Mouse (Mus musculus) CD4-positive, CD25-positive, alpha-beta regulatory T cell, adult 2 months (primary cell): ENCODE results near the gene B3gnt2.
A peak's percentile ranks its signal among the peaks of the same experiment; 100 is the strongest.

ENCODE experiments used
- DNase-seq: peaks from one replicate; pipeline ENCODE4 v3.0.0-alpha.2; 2012; ENCODE audit warnings: low read depth, low spot score

The B3gnt2 gene

DNA sequence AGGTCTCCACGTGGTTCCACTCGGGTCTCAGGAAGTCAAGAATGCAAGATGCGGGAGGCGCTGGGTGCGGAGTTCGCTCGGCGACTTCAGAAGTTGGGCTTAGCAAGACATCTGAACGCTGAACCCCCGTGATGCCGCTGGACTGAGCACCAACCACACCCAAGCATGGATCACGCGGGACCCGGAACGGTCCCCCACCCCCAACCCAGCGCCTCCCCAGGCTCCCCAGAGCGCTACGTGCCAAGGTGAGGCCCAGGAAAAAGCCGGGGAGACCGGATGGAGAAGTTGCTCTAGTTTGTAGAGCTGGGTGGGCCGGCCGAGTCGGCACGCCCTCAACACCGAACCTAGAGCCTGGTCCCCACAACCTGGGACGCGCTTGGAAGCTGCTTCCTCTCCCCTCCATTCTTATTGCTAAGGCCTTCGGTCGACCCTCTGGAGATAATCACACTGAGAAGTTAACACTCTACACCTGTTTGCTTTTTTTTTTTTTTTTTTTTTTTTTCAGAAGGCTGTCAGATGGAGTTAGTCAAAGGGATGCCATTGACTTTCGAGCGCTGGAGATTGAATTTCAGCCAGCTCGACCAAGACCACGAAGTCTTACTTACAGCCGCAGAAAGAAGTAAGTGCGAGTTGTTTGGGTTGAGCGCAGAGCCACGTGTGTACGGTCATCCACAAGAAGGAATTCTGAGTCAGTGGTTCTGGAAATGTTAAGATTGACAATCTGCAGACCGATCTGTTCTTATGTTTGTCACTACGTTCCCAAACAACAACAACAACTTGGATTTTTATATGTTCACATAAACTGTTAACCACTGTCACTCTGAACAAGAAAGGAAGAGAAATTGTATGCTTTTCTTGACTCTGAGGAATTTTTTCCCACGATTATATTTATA lies at the start of gene B3gnt2:
TSS of gene B3gnt2 (minus strand) at position 627 of the 893 bp plus-strand sequence.
- peak; percentile 74 for DNase-seq

DNA sequence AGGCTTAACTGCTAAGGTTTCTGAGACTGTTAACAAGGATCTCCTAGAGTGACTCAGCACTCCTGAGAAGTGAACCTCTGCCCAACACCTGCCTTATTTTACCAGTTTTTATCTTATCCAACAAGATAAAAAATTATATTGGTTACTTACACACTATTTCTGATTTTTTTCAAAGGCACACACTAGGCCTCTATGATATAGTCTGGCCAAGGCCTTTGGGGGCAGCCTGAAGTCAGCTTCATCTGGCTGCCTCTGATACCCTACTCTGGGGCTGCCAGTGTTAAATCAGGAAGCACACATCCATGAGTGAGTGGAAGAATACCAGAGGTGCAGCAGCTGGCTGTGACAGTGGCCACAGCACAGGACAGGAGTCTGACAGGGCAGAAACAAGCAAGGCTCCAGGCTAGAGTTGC lies 45.7 kb upstream of the B3gnt2 start:
- no peak for DNase-seq

DNA sequence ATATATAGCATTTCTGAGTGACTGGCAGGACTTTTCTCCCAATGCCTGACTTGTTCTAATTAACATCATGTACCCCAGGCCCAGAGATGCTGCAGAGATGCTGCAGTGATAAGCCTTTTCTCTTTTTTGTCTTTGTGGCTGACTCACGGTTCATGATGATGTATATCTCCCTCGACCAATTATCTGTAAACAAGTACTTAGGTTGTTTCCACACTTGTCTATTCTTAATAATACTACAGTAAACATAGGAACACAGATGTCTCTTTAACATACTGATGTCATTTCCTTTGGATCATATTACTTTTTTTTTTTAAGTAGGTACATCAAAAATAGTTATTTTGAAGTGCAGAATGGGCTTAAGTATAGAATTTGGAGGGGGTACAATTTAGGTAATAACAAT lies 42.2 kb upstream of the B3gnt2 start:
- peak; percentile 48 for DNase-seq

DNA sequence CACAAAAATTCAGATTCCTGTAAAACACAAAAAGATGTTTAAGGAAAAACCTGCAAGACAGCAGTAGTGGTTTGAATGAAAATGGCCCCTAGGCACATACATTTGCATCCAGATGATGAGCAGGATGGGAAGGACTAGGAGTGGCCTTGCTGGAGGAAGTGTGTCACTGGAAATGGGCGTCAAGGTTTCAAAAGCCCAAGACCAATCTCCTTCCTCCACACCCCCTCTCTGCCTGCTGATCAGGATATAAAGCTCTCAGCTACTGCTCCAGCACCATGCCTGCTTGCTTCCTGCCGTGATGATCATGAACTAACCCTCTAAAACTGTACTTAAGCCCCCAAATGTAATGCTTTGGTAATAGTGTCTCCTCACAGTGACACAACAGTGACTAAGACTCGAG lies 39.3 kb upstream of the B3gnt2 start:
- no peak for DNase-seq

DNA sequence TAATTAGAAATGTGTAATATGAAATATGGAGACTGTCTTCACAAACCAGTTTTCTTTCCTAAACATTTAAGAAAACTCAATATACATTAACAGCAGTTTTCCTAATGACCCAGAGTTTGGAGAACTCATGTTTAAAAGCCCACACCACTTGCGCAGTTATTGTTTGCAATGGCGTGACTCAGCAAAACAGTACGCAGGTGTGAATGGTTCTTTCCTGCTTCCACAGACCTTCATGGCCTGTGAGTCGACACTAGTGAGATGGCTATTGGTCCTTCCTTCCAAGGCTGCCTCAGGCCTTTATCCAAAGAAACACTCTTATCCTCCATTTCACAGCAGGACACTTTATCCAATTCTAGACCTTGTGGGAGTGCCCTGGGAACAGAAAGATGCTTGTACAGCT lies 36.9 kb upstream of the B3gnt2 start:
- DNase-seq = no peak

DNA sequence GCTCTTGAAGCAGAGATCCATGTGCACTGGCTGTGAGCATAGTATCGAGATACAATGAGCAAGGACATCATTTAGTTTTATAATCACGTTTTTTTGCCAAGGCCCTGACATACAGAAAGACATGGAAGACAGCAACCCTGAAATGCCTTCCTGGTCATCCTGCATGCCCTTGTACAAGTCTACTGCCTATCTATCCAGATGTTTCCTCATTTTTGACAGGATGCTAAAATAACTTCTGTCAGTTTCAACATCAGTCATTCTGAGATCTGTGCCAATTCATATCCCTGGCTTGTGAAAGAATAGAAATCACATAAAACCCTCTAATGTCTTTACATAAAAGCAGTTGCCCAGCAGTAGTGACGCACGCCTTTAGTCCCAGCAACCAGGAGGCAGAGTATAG lies 36.4 kb upstream of the B3gnt2 start:
- no peak for DNase-seq

DNA sequence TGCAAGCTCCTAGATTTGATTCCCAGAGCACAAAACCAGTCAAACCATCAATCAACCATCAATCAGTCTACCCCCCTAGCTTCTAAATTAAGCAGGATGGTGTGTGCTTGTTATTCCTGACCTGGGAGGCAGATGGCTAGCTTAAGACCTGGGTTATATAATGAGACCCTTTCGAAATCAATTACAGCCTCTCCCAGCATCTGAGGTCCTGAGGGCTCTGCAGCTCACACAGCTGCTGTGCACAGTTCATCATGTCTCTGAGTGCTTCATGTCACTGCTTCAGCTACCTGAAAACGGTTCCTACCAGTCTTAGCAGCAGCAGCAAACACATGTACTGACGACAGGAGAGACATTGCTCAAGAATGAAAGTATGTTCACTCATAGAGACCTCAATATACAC lies 32.3 kb upstream of the B3gnt2 start:
- DNase-seq = no peak

DNA sequence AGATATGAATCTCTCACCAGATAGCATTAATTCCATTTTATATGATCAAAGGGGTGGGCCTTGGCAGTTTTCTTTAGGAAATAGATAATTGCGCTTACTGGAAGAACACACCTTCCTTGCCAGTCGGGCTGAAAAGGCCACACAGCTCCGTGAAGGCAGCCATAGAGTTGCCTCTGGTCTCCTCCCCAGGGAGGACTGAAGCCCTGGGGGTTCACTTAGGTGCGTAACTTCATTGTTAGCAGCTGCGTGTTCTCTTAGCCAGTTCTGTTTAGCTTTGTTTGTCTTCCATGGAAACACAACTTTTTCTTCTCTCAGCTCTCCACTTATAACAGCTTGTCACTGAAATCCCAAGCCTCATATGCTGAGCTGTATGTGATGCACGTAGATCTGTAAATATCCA lies 31.7 kb upstream of the B3gnt2 start:
- no peak for DNase-seq

DNA sequence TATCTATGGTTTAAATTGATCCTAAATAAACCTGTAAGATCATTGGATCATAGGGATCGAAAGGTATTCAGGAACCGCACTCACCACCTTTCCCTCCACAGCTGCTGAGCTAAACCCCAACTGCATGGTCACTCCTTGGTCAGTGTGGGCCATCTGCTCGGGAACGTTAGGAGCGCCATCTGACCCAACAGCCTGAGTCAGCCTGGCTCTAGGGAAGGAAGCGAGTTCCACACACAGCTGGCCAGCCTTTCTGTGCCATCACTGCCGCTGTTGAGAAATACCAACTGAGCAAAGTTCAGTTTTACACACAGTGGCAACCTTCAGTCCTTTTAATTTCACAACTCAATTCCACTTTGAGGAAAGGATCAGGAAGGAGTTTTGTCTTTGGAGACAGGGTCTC lies 31.1 kb upstream of the B3gnt2 start:
- DNase-seq = no peak

DNA sequence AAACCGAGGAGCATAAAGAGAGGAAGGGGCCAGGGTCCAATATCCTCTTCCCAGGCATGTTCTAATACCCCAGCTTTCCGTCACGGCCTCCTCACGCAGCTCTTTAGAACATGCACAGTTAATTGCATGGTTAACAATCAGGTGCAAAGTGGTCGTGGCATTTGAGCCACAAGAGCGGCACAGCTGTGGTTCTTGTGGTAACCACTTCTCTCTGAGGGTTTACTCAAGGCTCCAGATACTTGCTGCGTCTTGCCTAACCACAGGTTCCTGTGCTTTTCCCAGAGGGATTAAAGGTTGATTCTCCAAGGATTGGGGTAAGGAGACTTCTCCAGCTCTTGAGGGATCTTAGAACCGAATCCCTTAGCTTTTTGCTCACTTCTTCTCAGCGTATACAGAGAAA lies 30.5 kb upstream of the B3gnt2 start:
- DNase-seq = no peak

DNA sequence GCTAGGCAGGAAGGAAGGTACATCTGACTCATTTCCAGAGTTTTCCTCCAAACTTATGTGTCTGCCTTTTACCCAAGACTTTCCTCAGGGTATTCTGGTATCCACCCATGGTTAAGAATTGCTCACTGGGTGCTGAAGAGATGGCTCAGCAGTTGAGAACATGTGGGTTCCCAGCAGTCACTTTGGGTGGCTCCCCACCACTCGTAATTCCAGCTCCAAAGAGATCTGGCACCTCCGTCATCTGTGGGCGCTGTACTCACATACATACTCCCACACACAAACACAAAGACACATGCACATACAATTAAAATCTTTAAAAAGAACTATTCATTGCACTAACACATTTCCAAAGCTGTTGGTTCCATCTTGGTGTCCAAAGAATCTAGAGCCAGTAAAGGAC lies 28.5 kb upstream of the B3gnt2 start:
- no peak for DNase-seq

DNA sequence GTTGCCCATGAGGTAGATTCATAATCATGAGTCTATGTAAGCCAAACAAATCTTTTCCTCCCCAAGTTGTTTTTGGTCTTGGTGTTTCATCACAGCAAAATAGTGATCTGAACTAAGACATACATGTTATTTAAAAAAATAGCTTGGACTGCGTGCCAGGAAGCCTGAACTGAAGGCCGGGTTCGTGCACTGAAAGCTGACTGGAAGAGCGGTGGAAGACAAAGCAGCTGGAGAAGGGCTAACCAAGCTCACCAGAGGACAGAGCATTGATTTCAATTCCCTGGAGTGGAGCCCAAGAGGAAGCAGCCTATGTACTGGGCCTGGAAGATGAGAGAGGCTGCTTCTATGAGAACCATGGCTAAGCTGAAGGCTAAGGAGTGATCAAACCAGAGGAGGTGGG lies 26.2 kb upstream of the B3gnt2 start:
- DNase-seq = no peak

DNA sequence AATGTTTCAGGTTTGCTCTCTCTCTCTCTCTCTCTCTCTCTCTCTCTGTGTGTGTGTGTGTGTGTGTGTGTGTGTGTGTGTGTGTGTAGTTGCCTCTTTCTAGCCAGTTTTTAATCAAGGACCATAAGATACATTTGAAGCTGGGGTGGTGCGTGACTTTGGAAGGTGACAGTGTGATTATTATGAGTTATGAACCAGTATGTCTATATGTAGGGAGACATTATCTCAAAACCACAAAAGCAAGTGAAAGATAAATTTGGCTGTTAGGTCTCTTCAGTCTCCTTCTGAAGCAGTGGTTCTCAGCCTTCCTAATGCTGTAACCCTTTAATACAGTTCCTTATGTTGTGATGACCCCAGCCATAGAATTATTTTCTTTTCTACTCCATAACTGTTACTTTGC lies 24.6 kb upstream of the B3gnt2 start:
- no peak for DNase-seq

DNA sequence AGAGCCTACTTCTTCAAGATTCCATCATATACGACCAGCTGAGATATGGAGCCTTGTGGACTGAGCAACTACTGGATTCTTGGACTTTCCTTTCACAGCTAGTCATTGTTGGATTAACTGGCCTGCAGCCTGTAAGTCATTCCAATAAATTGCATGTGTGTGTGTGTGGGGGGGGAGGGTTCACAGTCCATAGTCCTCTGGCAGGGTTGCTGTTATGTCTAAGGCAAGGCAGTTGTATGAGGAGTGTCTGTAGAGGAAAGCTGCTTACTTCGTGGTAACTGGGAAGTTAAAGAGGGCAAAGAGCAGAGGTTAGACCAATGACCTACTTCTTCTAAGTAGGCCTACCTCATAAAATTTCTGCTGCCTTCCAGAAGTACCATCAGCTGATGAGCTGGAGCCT lies 22.9 kb upstream of the B3gnt2 start:
- DNase-seq = no peak

DNA sequence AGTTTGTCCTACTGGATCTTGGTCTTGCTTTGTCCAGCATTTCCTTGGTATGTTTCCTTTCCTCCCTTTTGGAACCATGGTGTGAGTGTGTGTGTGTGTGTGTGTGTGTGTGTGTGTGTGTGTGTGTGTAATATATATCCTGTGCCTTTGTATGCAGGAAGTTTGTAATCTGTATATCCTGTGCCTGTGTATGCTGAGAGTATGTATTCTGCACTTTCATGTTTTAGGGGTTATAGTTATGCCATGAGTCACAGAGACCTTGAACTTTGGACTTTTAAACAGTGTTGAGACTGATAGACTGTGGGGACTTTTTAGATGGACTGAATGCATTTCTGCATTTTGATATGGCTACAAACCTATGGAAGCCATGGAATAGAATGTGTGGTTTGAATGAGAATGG lies 22.2 kb upstream of the B3gnt2 start:
- DNase-seq = no peak

DNA sequence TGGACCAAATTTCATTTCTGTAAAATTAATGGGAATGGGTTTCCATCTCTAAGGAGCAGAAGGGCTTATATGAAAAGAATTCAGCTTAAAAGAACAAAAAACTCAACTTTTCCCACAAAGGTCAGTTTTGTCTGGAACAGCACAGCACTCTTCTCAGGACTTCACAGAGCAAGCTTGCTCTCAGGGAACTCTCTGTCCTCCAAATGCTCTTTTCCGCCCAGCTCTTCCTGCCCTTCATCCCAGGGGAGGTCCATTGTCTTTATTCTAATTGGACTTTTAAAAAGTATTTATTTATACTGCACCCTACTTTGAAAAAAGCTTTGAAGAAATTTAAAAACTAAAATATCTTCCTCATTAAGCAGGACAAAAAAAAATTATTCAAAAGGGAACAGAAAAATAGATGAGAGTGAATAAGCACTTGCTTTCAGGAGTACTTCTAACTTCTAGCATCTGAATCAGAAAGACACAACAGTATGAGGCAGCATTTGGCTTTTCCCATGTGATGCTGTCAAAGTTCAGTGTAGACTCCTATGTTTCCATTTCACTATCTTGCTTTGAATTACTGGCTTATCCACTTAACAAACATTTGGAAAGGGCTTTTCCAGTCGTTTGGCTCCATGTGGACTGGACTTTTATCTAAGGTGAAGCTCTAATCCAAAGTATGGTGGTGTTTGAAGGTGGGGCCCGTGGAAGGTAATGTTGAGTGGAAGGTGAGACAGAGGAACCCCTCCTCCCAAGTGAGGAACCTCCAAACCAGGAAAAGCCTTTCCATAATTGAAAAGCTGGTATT lies 19.8 kb upstream of the B3gnt2 start:
- no peak for DNase-seq

DNA sequence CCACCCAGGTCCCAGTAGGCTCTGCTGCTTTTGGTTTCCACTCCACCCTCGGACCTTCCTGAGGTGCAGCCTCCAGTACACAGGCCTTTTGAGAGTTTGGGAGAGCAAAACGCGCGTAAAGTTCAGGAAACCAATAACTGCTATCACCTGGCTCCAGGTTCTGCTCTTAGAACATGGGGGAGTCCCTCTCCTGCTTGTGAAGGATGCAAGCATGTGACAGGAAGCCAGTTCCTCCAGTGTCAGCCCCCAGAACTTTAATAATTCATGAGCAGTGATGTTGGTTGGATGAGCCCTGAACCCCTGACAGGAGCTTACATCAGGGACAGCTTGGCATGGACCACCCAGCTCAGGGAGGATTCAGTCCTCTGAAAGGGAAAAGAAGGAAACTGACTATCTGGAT lies 18.9 kb upstream of the B3gnt2 start:
- DNase-seq = no peak

DNA sequence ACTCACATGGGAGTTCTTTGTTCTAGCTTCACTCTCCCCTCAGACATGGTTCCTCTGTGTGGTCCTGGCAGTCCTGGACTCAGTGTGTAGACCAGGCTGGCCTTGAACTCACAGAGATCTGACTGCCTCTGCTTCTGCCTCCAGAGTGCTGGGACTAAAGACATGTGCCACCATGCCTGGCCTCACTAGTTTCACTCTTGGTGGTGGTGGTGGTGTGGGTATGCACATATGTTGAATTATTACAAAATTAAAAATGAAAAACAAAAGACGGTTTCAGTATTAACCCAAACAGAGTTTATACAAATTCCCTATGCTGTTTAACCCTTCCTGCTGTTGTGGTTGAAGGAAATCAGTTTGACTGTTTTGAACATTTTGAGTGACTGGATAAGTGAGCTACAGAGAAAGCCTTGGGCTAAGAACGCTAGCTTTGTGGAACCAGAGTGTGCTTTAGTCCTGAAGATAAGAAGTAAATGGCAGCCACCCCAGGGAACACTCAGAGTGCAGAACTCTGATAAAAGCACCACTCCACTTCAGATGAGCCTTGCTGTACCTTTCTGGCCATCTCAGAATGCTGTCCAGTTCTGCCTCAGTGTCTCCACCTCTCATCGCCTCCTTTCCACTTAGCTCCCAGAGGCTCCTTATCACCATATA lies 16.0 kb upstream of the B3gnt2 start:
- no peak for DNase-seq

DNA sequence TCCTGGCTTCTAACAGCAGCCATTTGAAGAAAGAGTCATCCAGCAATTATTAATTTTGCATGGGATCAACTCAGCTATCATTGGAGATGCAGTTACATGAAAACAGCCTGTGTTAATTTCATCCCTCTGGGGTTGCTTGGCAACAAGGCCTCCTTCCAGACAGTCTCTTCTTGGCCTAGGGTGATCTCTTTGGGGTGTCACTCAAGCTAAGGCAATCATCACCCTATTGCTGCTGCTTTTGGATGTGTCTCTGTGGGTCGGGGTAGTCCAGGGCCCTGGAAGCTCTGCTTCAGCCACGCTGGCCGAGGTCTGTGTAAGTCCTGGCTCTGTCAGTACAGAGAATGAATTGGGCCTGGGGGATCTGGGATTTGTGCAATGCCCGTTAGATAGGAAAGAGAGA lies 14.5 kb upstream of the B3gnt2 start:
- no peak for DNase-seq

DNA sequence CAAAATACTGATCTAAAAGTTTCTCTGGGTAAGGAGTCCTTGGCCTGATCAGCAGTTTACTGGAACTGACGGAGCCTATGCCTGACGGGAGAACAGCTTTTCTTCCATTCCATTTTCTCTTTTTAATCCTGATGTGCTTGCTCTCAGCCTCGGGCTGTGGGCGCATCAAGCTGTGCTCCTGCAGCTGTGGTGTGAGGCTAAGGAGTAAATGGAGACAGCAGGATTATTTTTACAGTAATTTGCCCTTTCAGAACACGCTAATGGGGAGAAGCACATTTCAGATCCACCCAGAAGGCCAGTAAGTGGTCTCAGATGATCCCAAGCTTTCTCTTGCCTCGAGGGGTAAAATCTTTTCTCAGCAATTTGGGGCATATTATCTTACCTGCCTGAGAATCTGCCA lies 14.0 kb upstream of the B3gnt2 start:
- no peak for DNase-seq

DNA sequence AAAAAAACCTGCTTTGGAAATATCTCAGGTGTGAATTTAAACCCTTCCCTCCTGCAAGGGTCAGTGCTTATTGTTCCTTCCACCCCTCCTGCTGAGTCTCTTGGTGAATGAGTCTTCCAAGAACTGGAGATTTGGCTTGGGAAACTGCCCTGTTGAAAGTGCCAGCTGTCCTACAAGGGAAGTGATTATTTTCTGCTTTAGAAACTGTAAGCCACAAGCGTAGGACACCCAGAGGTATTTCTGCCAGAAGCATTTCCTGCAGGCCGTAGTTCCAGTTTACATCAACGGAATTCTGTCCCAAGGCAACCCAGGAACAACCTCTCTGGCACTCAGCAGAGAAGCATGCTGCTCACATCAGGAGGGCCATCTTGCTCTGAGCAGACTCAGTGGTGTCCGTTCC lies 12.6 kb upstream of the B3gnt2 start:
- no peak for DNase-seq

DNA sequence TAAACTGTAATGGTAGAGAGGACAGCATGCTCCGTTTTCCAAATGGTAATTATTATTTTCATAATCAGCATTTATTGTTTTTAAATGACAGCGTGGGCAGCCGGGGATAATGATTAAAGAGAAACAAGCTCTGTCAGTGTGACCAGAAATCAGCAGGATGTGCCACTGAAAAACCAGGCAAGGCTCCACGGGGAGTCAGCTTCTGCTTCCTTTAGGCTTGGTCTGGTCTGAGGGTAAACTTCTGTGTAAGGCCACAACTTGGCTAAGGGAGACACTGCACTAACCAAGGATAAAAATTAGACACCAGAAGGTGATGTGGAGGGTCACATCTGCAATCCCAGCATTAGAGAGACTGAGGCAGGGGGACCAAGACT lies 11.5 kb upstream of the B3gnt2 start:
- DNase-seq = peak; percentile 34
